Mouse (Mus musculus) embryonic facial prominence, embryonic 13.5 days (tissue): Measurements from ENCODE around the gene Tspan4. TPM values are rescaled to one million over a fixed set of nuclear protein-coding genes. Genes with fewer than 3 reads are reported as not detected.

Experiments used
- ATAC-seq: fragments of 200-750 bp; cut with Nextera tagmentation; 2 replicates; pipeline ENCODE4 v1.8.0; 2017; ENCODE audit warnings: low read depth; ENCODE audit not compliant: insufficient number of reproducible peaks, insufficient read depth, low FRiP score, low TSS enrichment
- H3K27ac ChIP-seq: fragments of 300-500 bp; sonication (generic); 2 replicates; pipeline ENCODE4 v1.5.1; 2015; ENCODE audit warnings: moderate library complexity, mild to moderate bottlenecking, inconsistent platforms
- H3K27me3 ChIP-seq: fragments of 300-500 bp; sonication (generic); 2 replicates; pipeline ENCODE4 v1.6.1; 2015; ENCODE audit warnings: mild to moderate bottlenecking, inconsistent platforms
- H3K36me3 ChIP-seq: fragments of 300-500 bp; sonication (generic); 2 replicates; pipeline ENCODE4 v1.6.1; 2015; ENCODE audit warnings: mild to moderate bottlenecking, inconsistent platforms
- H3K4me1 ChIP-seq: fragments of 300-500 bp; sonication (generic); 2 replicates; pipeline ENCODE4 v1.6.1; 2015; ENCODE audit warnings: inconsistent platforms
- H3K4me2 ChIP-seq: fragments of 300-500 bp; sonication (generic); 2 replicates; pipeline ENCODE4 v1.6.1; 2015; ENCODE audit warnings: moderate library complexity, mild to moderate bottlenecking, inconsistent platforms
- H3K4me3 ChIP-seq: fragments of 300-500 bp; sonication (generic); 2 replicates; pipeline ENCODE4 v1.5.1; 2015; ENCODE audit warnings: mild to moderate bottlenecking, inconsistent platforms
- H3K9ac ChIP-seq: fragments of 300-500 bp; sonication (generic); 2 replicates; pipeline ENCODE4 v1.6.1; 2015; ENCODE audit warnings: mild to moderate bottlenecking, inconsistent platforms
- H3K9me3 ChIP-seq: fragments of 300-500 bp; sonication (generic); 2 replicates; pipeline ENCODE4 v1.6.1; 2016; ENCODE audit warnings: inconsistent platforms
- WGBS: fragments of 180-500 bp; shearing (Covaris S2); methylation state at CpG from one replicate; pipeline ENCODE4 v1.1.7; 2015; ENCODE audit warnings: mixed read lengths; 5-methylcytosine and 5-hydroxymethylcytosine counted together
- polyA plus RNA-seq: library from polyadenylated mRNA; unstranded; fragments of >200 nt; fragmentation: Nextera tagmentation; extraction: Ambion mirVana; gene quantifications from 2 replicates; pipeline ENCODE4 v1.2.1, GENCODE M21; 2015

The Tspan4 gene
- polyA plus RNA-seq, 1 experiment from 2014 or later = 46.4 TPM

DNA sequence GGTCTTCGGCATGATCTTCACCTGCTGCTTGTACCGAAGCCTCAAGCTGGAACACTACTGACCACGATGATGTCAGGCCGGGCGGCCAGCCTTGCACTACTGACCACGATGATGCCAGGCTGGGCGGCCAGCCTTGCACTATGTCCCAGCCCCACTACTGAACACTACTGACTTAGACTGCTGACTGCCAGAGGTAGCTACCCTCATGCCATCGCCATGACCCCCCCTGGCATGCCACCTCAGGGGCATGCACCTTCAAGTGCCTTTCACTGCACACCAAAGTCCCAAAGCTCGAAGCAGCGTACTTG lies 4.4 kb upstream of the Tspan4 start:
- Histone ChIP-seq H3K27ac (no peak overlapping the region), H3K36me3 (peaks cover 36% of the 10 kb centered on the region), H3K4me2 (no peak overlapping the region), H3K27me3 (peaks cover 12% of the 10 kb centered on the region), H3K9me3 (no peaks in the 10 kb centered on the region), H3K4me1 (peaks cover 55% of the 10 kb centered on the region), H3K4me3 (no peak overlapping the region), H3K9ac (no peak overlapping the region)
- no peak for ATAC-seq
- 94% methylated on average over 10 of the region's 10 CpGs for WGBS

DNA sequence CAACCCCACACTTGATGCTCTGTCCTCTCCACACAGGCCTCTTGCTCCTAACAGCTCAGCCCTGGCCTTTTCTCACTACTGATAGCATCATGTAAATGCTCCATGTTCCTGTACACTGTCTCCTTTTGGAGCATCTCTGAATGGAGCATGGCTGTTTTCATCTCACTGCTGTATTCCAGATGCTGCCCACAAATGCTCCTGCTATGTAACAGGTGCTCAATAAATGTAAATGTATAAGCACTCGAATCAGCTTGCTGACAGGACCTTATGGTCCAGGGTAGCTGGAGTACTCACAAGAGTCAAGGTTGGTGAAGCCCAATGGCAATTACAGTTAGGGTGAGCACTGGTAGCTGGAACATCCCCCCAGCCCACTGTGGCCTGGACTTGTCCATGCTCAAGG lies 3.8 kb upstream of the Tspan4 start:
- Histone ChIP-seq H3K9me3 (no peaks in the 10 kb centered on the region), H3K4me3 (no peak overlapping the region), H3K27ac (no peak overlapping the region), H3K4me1 (peaks cover 56% of the 10 kb centered on the region), H3K36me3 (peaks cover 36% of the 10 kb centered on the region), H3K27me3 (peaks cover 5% of the 10 kb centered on the region), H3K4me2 (no peak overlapping the region), H3K9ac (no peak overlapping the region)
- 92% methylated on average over 1 of the region's 1 CpGs for WGBS
- no peak for ATAC-seq

DNA sequence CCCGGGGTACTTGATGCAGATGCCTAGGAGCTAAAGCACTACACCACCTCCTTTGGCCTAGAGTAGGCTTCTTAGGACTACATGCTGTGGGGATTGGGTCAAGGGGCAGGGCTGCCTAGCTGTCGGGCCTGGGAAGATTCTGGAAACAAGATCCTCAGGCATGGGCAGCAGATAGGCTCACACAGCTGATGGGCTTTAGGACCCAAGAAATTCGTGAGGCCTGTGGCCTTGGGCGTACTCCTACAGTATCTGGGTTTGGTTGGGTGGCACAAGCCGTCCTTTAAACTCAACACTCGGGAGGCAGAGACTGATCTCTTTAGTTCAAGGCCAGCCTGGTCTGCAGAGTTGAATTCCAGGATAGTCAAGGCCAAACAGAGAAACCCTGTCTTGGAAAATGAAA lies 2.8 kb upstream of the Tspan4 start:
- no peak for ATAC-seq
- peaks cover 57% of the 10 kb centered on the region for H3K4me1 ChIP-seq
- H3K36me3 ChIP-seq = peaks cover 36% of the 10 kb centered on the region

DNA sequence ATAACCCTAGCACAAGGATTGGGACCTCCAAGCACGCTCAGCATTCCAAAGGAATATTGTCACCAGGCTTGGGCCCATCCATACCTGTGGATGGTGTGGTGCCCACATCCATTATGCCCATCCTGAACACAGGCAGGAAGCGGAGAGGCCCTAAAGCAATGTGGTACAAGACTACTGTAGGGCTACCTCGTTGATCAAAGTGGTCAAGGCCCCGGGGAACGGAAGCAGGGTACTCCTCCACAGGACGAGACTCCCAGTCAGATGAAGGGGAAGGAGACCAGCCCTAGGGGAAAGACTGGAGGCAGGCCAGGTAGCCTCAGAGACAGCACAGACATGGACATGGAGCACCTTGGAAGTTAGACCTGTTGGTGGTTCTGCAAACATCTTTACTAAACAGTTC lies 2.3 kb upstream of the Tspan4 start:
- H3K4me2 ChIP-seq = no peak overlapping the region
- no peak overlapping the region for H3K27ac ChIP-seq
- 86% methylated on average over 6 of the region's 6 CpGs for WGBS
- H3K27me3 ChIP-seq = no peaks in the 10 kb centered on the region
- peaks cover 63% of the 10 kb centered on the region for H3K4me1 ChIP-seq
- peak overlapping the region; percentile 32; the same call in 1 of the 2 replicates for H3K9ac ChIP-seq
- H3K36me3 ChIP-seq = peaks cover 36% of the 10 kb centered on the region
- no peak overlapping the region for H3K4me3 ChIP-seq
- no peaks in the 10 kb centered on the region for H3K9me3 ChIP-seq
- no peak for ATAC-seq

More for the DNA sequence above, 2.8 kb upstream of the Tspan4 start:
- Histone ChIP-seq H3K4me3 (no peak overlapping the region), H3K27me3 (no peaks in the 10 kb centered on the region), H3K9me3 (no peaks in the 10 kb centered on the region), H3K4me2 (no peak overlapping the region), H3K9ac (no peak overlapping the region), H3K27ac (no peak overlapping the region)
- 77% methylated on average over 6 of the region's 6 CpGs for WGBS

DNA sequence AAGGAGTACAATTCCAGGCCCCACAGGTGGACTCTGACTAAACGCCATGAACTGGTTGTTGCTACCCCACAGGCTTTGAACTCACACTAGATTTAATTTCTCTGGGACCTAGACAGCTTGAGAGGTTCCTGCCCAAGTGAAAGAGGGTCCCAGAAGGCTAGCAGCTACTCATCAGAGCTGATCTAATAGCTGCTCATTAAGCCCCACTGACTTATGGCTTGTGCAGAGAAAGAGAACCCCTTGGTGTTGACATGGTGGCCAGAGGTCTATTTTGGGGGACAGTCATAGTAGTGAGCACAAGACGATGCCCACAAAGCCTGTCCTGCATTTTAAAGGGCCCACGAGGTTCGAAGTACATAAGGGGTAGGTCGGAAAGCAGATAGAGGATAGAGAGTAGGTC lies 880 bp upstream of the Tspan4 start:
- Histone ChIP-seq H3K4me3 (peak overlapping the region; percentile 78), H3K27ac (no peak overlapping the region), H3K9me3 (no peaks in the 10 kb centered on the region), H3K4me1 (peaks cover 57% of the 10 kb centered on the region), H3K9ac (peak overlapping the region; percentile 82), H3K36me3 (peaks cover 34% of the 10 kb centered on the region), H3K4me2 (peak overlapping the region; percentile 86), H3K27me3 (no peaks in the 10 kb centered on the region)
- ATAC-seq = no peak
- WGBS = 10% methylated on average over 5 of the region's 5 CpGs

DNA sequence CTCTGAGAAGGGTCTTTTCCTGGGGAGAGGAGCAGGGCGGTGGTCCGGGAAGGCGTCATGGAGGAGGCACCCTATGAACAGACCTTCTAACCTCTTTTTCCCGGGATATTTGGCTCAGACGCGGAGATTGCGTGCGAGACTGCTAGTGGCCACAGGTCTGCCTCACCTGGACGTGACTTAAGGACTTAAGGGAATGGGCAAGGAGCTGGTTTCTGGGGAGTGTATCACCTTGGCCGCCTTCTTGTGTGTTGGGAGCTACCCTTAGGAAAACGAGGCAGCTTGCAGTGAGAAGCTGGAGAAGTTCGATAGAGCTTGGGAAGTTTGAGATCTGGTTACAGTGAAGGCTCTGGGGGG lies 742 bp downstream of the Tspan4 start:
- H3K36me3 ChIP-seq = peaks cover 18% of the 10 kb centered on the region
- no peaks in the 10 kb centered on the region; the same call in 1 of the 2 replicates for H3K27me3 ChIP-seq
- peak overlapping the region; percentile 86 for H3K4me2 ChIP-seq
- H3K9ac ChIP-seq = peak overlapping the region; percentile 82
- WGBS = 1% methylated on average over 12 of the region's 12 CpGs
- no peaks in the 10 kb centered on the region for H3K9me3 ChIP-seq
- peaks cover 46% of the 10 kb centered on the region for H3K4me1 ChIP-seq
- peak overlapping the region; percentile 90 for H3K27ac ChIP-seq
- no peak for ATAC-seq
- peak overlapping the region; percentile 78 for H3K4me3 ChIP-seq

DNA sequence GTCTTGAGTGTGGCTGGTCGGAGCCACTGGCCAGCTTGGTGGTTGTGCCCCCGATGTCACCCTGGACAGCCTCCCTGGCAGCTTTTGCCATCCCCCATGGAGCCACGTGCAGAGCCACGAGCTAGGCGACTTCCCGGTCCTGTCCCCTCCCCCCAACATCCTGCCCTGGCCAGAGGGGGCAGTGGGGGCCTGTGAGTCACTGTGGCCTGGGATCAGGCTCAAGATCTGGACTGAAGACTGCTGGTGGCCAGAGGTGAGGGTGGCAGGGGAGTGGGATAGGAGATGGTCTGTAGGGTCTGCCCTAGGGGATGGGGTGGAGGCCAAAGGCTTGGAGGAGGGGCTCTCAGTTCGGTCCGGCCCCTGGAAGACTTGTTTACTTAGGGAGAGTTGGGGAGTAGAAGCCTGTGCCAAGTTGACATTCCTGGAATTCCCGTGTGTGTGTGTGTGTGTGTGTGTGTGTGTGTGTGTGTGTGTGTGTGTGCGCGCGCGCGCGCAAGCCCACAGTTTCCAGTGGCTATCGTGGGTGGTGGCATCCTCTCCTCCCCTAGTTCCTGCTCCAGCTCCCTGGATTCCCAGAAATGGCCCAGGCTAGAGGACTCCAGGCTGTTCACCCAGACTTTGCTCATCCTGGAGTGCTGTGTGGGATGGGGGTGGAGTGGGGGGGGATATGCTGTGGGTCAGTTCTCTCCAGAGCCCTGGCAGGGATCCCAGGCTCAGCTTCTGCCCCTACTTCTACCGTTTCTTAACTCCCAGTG lies 1.4 kb downstream of the Tspan4 start:
- Histone ChIP-seq H3K27me3 (peaks cover 6% of the 10 kb centered on the region), H3K4me3 (peak overlapping the region; percentile 78), H3K4me2 (peak overlapping the region; percentile 86), H3K27ac (peak overlapping the region; percentile 90), H3K9ac (peak overlapping the region; percentile 82), H3K9me3 (no peaks in the 10 kb centered on the region), H3K36me3 (peaks cover 12% of the 10 kb centered on the region), H3K4me1 (peaks cover 52% of the 10 kb centered on the region)
- ATAC-seq = peak; percentile 38; the same call in 1 of the 2 replicates
- 0% methylated on average over 10 of the region's 17 CpGs for WGBS

DNA sequence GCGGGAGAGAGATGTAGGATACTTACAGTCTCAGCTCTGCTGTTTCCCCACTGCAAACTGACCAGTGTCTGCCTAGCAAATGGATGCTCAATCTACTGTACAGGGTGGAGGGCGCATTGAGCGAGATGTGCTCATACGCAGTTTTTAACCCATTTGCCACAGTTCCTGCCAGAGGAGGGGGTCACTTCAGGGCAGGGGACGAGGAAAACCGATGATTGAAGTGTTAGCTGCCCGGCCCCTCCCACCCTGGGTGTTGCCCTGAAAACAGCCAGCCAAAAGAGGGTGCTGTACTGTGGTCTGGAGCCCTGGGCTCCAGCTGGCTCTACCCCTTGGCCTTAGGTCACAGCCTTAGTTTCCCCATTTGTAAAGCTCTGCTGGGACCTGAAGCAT lies 1.9 kb downstream of the Tspan4 start:
- H3K27me3 ChIP-seq = peaks cover 12% of the 10 kb centered on the region
- 14% methylated on average over 7 of the region's 7 CpGs for WGBS
- H3K36me3 ChIP-seq = peaks cover 10% of the 10 kb centered on the region
- peak overlapping the region; percentile 86 for H3K4me2 ChIP-seq
- H3K27ac ChIP-seq = peak overlapping the region; percentile 90
- peak overlapping the region; percentile 78 for H3K4me3 ChIP-seq
- H3K9me3 ChIP-seq = no peaks in the 10 kb centered on the region
- H3K4me1 ChIP-seq = peaks cover 57% of the 10 kb centered on the region
- peak overlapping the region; percentile 82; the same call in 1 of the 2 replicates for H3K9ac ChIP-seq
- ATAC-seq = no peak

DNA sequence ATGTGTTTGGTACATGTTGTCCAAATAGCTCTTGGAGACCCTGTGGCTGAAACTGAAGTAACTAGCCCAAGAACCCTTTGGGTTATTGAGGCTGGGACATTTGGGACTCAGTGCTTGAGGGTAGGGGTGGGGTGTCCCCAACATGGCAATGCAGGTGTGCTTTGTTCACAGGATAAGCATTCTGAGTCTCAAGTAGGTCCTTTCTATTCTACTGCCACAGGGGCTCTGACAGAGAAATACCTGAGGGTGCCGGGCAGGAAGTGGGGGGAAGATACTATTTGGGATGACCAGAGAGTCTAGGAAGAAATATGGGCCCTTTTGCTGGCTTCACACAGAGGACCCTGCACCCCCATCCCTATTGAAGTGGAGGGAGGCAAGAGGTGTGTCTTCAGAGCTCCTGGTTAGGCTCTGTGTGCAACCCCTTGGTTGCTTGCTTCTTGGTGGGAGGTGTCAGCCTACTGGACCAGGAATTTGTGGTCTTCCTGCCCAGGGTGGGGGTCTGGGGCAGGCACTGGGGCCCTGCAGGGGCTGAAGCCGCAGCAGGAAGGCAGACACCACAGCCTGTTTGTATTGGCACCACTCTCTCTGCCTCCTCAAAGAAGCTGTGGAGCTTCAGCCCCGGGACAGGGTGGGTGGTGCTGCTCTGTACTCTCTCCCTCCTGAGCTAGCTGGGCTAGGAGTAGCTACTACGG lies 2.7 kb downstream of the Tspan4 start:
- Histone ChIP-seq H3K4me2 (peak overlapping the region; percentile 86), H3K4me1 (peaks cover 64% of the 10 kb centered on the region), H3K9ac (peak overlapping the region; percentile 27; the same call in 1 of the 2 replicates), H3K27me3 (peaks cover 19% of the 10 kb centered on the region), H3K9me3 (no peaks in the 10 kb centered on the region), H3K36me3 (peaks cover 2% of the 10 kb centered on the region), H3K4me3 (peak overlapping the region; percentile 78), H3K27ac (peak overlapping the region; percentile 90)
- ATAC-seq = no peak
- WGBS = 41% methylated on average over 4 of the region's 4 CpGs

DNA sequence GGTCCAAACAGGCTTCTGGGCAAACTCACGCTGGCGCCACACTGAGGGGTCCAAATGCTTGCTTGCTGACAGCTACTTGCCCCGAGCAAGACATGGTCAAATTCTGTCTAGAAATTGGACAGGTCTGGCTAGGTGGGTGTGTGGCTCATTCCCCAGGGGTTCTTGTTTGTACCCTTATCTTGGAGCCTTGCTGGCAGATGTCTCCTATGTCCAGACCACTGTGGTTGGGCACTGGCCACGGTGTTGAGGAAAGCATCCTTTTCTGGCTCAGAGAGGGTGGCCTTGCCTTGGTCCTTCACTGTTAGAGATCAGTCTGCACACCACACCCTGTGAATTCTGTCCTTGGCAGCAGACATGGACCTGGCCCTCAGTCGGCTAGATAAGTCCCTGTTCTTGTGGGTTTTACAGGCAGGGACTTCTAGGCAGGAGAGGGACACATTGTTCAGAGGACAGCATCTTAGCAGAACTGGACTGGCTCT lies 3.3 kb downstream of the Tspan4 start:
- Histone ChIP-seq H3K4me3 (no peak overlapping the region), H3K9ac (peak overlapping the region; percentile 27; the same call in 1 of the 2 replicates), H3K4me2 (peak overlapping the region; percentile 86), H3K4me1 (peaks cover 64% of the 10 kb centered on the region), H3K36me3 (no peaks in the 10 kb centered on the region), H3K27me3 (peaks cover 25% of the 10 kb centered on the region), H3K27ac (peak overlapping the region; percentile 90), H3K9me3 (no peaks in the 10 kb centered on the region)
- ATAC-seq = no peak
- 61% methylated on average over 5 of the region's 5 CpGs for WGBS

DNA sequence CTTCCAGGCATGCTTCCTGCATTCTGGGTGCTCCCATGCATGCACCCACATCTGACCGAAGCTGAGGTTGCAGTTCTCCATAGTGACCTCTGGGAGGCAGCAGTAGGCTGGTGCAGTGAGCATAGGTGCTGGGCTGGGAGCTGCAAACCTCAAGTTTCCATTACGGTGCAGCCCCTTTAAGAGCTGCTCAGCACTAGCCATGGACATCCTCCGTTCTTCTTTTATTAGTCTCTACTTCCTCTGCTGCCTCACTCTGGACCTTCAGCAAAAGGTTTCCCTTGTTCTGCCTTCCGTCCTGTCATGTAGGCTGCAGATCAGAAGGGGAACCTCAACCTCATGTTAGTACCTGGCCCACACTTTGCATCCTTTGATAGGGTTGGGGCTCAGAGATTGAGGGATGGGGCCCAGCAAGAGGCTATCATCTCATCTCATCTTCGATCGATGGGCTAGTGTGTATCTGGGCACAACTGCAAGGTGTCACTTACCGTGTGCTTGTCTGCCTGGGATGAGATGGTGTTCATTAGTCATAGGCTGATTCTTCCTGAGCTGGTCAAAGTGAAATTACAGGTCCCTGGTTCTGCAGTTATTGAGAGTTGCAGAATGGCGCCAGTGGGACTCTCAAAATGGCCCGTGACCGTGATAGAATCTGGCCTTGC lies 5.9 kb downstream of the Tspan4 start:
- H3K9me3 ChIP-seq = no peaks in the 10 kb centered on the region
- peaks cover 47% of the 10 kb centered on the region for H3K4me1 ChIP-seq
- H3K9ac ChIP-seq = 0 out of 2 replicates have a peak overlapping the region, but pooled peaks have one; percentile 70
- peak overlapping the region; percentile 99 for H3K4me2 ChIP-seq
- no peak overlapping the region for H3K27ac ChIP-seq
- H3K4me3 ChIP-seq = peak overlapping the region; percentile 59
- 9% methylated on average over 10 of the region's 10 CpGs for WGBS
- H3K36me3 ChIP-seq = no peaks in the 10 kb centered on the region
- H3K27me3 ChIP-seq = peaks cover 40% of the 10 kb centered on the region
- 0 out of 2 replicates have a peak, but pooled peaks have one; percentile 21 for ATAC-seq
